Mouse (Mus musculus) hindbrain, embryonic 15.5 days (tissue): ENCODE measurements around the gene Pde7b. TPM values are rescaled to one million over a fixed set of nuclear protein-coding genes. Genes with fewer than 3 reads are reported as not detected.
A peak's percentile ranks its signal among the peaks of the same experiment; 100 is the strongest.

Experiments used
- ATAC-seq: fragments of 200-750 bp; cut with Nextera tagmentation; 2 replicates; pipeline ENCODE4 v1.8.0; 2017; ENCODE audit warnings: low read depth, moderate number of reproducible peaks, moderate TSS enrichment; ENCODE audit not compliant: low FRiP score
- H3K27ac ChIP-seq: fragments of 300-500 bp; sonication (generic); replicated peaks from 2 replicates; pipeline ENCODE4 v1.5.1; 2015; ENCODE audit warnings: mild to moderate bottlenecking, inconsistent platforms
- H3K27me3 ChIP-seq: fragments of 300-500 bp; sonication (generic); 2 replicates; pipeline ENCODE4 v1.6.1; 2015; ENCODE audit warnings: control low read depth, inconsistent platforms
- H3K36me3 ChIP-seq: fragments of 300-500 bp; sonication (generic); 2 replicates; pipeline ENCODE4 v1.6.1; 2015; ENCODE audit warnings: control low read depth, inconsistent platforms
- H3K4me1 ChIP-seq: fragments of 300-500 bp; sonication (generic); replicated peaks from 2 replicates; pipeline ENCODE4 v1.6.1; 2015; ENCODE audit warnings: control low read depth, inconsistent platforms
- H3K4me2 ChIP-seq: fragments of 300-500 bp; sonication (generic); 2 replicates; pipeline ENCODE4 v1.6.1; 2015; ENCODE audit warnings: moderate library complexity, mild to moderate bottlenecking, inconsistent platforms
- H3K4me3 ChIP-seq: fragments of 300-500 bp; sonication (generic); 2 replicates; pipeline ENCODE4 v1.5.1; 2015; ENCODE audit warnings: mild to moderate bottlenecking, inconsistent platforms
- H3K9ac ChIP-seq: fragments of 300-500 bp; sonication (generic); 2 replicates; pipeline ENCODE4 v1.6.1; 2015; ENCODE audit warnings: inconsistent platforms
- H3K9me3 ChIP-seq: fragments of 300-500 bp; sonication (generic); 2 replicates; pipeline ENCODE4 v1.6.1; 2016; ENCODE audit warnings: control low read depth, inconsistent platforms
- WGBS: fragments of 180-500 bp; shearing (Covaris S2); methylation state at CpG from one replicate; pipeline ENCODE4 v1.1.7; 2015; 5-methylcytosine and 5-hydroxymethylcytosine counted together
- polyA plus RNA-seq: library from polyadenylated mRNA; unstranded; fragments of >200 nt; fragmentation: Nextera tagmentation; extraction: Ambion mirVana; gene quantifications from 2 replicates; pipeline ENCODE4 v1.2.1, GENCODE M21; 2015

The Pde7b gene
- polyA plus RNA-seq, 1 experiment from 2014 or later: 2.9 TPM

DNA sequence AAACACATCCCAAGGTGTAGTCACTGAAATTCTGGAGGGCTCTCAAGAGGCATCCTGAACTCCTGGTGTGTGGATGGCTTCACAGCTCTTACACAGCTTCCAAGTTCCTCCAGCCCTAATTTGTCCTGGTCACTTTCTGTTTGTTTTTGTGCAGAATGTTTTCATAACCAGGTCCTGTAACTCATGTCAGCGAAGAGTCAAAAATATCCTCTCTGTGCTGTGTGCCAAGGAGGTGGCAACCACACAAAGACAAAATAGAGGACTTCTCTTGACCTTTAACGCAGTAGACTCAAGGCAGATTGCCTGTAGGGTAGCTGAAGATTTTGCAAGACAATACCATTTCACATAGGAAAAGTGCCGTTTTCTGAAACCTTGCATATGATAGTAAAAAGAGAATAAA is 14.9 kb upstream of the Pde7b start:
- ATAC-seq: no peak
- Histone ChIP-seq H3K27me3 (no peaks in the 10 kb centered on the region), H3K27ac (no peak overlapping the region), H3K4me3 (no peak overlapping the region), H3K4me1 (no peaks in the 10 kb centered on the region), H3K9me3 (no peaks in the 10 kb centered on the region), H3K9ac (no peak overlapping the region), H3K4me2 (no peak overlapping the region), H3K36me3 (no peaks in the 10 kb centered on the region)
- 81% methylated on average over 3 of the region's 3 CpGs for WGBS

GRCm38 (mm10) chr10:20737146-20737545 is 12.3 kb upstream of the Pde7b start:
- Histone ChIP-seq H3K36me3 (no peaks in the 10 kb centered on the region), H3K9ac (no peak overlapping the region), H3K4me2 (no peak overlapping the region), H3K4me3 (no peak overlapping the region), H3K9me3 (no peaks in the 10 kb centered on the region), H3K4me1 (no peaks in the 10 kb centered on the region), H3K27me3 (no peaks in the 10 kb centered on the region), H3K27ac (no peak overlapping the region)
- WGBS: 60% methylated on average over 4 of the region's 4 CpGs
- no peak for ATAC-seq

GRCm38 (mm10) chr10:20735775-20736449 is 11.0 kb upstream of the Pde7b start:
- Histone ChIP-seq H3K27ac (no peak overlapping the region), H3K4me3 (no peak overlapping the region), H3K9me3 (no peaks in the 10 kb centered on the region), H3K4me2 (no peak overlapping the region), H3K4me1 (no peaks in the 10 kb centered on the region), H3K9ac (no peak overlapping the region), H3K36me3 (no peaks in the 10 kb centered on the region), H3K27me3 (no peaks in the 10 kb centered on the region)
- 70% methylated on average over 3 of the region's 3 CpGs for WGBS
- peak; percentile 34; the same call in 1 of the 2 replicates for ATAC-seq

GRCm38 (mm10) chr10:20733576-20733975 is 8.7 kb upstream of the Pde7b start:
- Histone ChIP-seq H3K9me3 (no peaks in the 10 kb centered on the region), H3K27me3 (no peaks in the 10 kb centered on the region), H3K4me3 (no peak overlapping the region), H3K4me2 (no peak overlapping the region), H3K4me1 (no peaks in the 10 kb centered on the region), H3K36me3 (no peaks in the 10 kb centered on the region), H3K27ac (no peak overlapping the region), H3K9ac (no peak overlapping the region)
- WGBS: 73% methylated on average over 5 of the region's 5 CpGs
- ATAC-seq: no peak

DNA sequence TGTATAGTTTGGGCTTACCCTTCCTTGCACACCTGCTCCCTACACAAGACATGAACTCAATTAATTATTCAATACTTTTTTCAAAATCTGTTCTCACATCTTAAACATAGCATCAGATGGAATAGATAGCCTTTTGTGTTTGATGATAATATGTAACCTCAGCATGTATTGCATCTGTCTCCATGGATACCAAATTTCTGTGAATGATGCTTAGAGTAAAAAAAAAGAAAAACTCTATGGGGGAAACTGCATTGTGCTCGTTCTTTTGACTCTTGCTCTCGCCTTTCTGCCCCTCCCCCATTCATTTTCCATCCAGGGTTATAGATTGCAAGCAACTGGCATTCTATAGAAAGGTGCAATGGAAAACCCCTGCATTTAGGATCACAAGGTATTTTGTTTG is 7.3 kb upstream of the Pde7b start:
- H3K36me3 ChIP-seq: no peaks in the 10 kb centered on the region
- ATAC-seq: no peak
- H3K4me2 ChIP-seq: no peak overlapping the region
- WGBS: 25% methylated on average over 2 of the region's 2 CpGs
- H3K27ac ChIP-seq: no peak overlapping the region
- H3K27me3 ChIP-seq: no peaks in the 10 kb centered on the region
- no peak overlapping the region for H3K9ac ChIP-seq
- H3K4me3 ChIP-seq: no peak overlapping the region
- H3K9me3 ChIP-seq: no peaks in the 10 kb centered on the region
- H3K4me1 ChIP-seq: no peaks in the 10 kb centered on the region

GRCm38 (mm10) chr10:20730034-20730433 is 5.2 kb upstream of the Pde7b start:
- no peak overlapping the region for H3K9ac ChIP-seq
- H3K27ac ChIP-seq: no peak overlapping the region
- H3K4me3 ChIP-seq: no peak overlapping the region
- H3K27me3 ChIP-seq: no peaks in the 10 kb centered on the region
- no peak for ATAC-seq
- H3K36me3 ChIP-seq: no peaks in the 10 kb centered on the region
- 91% methylated on average over 1 of the region's 1 CpGs for WGBS
- H3K4me2 ChIP-seq: no peak overlapping the region
- H3K4me1 ChIP-seq: peaks cover 7% of the 10 kb centered on the region
- no peaks in the 10 kb centered on the region for H3K9me3 ChIP-seq

GRCm38 (mm10) chr10:20725384-20725983 is 606 bp upstream of the Pde7b start:
- H3K27ac ChIP-seq: no peak overlapping the region
- peak overlapping the region; percentile 15; the same call in 1 of the 2 replicates for H3K9ac ChIP-seq
- H3K4me1 ChIP-seq: peaks cover 30% of the 10 kb centered on the region
- no peaks in the 10 kb centered on the region for H3K36me3 ChIP-seq
- H3K9me3 ChIP-seq: no peaks in the 10 kb centered on the region
- peak; percentile 5; the same call in 1 of the 2 replicates for ATAC-seq
- 0 out of 2 replicates have a peak overlapping the region, but pooled peaks have one; percentile 30 for H3K4me3 ChIP-seq
- no peaks in the 10 kb centered on the region for H3K27me3 ChIP-seq
- WGBS: 61% methylated on average over 8 of the region's 8 CpGs
- peak overlapping the region; percentile 56 for H3K4me2 ChIP-seq

- H3K4me1 ChIP-seq: peaks cover 30% of the 10 kb centered on the region
- H3K27ac ChIP-seq: 0 out of 2 replicates have a peak overlapping the region, but pooled peaks have one; percentile 3
- no peaks in the 10 kb centered on the region for H3K27me3 ChIP-seq
- peak overlapping the region; percentile 56 for H3K4me2 ChIP-seq
- H3K9ac ChIP-seq: peak overlapping the region; percentile 15
- WGBS: 36% methylated on average over 10 of the region's 10 CpGs
- peak overlapping the region; percentile 30 for H3K4me3 ChIP-seq
- no peaks in the 10 kb centered on the region for H3K9me3 ChIP-seq
- no peak for ATAC-seq
- H3K36me3 ChIP-seq: no peaks in the 10 kb centered on the region
Observed at GRCm38 (mm10) chr10:20724451-20724850, 427 bp downstream of the Pde7b start.

GRCm38 (mm10) chr10:20723962-20724361 is 916 bp downstream of the Pde7b start:
- peak overlapping the region; percentile 15; the same call in 1 of the 2 replicates for H3K9ac ChIP-seq
- no peaks in the 10 kb centered on the region for H3K27me3 ChIP-seq
- WGBS: 11% methylated on average over 3 of the region's 3 CpGs
- peak overlapping the region; percentile 30 for H3K4me3 ChIP-seq
- no peak for ATAC-seq
- peaks cover 30% of the 10 kb centered on the region for H3K4me1 ChIP-seq
- H3K36me3 ChIP-seq: no peaks in the 10 kb centered on the region
- H3K27ac ChIP-seq: peak overlapping the region; percentile 65; the same call in 1 of the 2 replicates
- H3K4me2 ChIP-seq: peak overlapping the region; percentile 56
- no peaks in the 10 kb centered on the region for H3K9me3 ChIP-seq

GRCm38 (mm10) chr10:20723521-20723915 is 1.4 kb downstream of the Pde7b start:
- 28% methylated on average over 3 of the region's 3 CpGs for WGBS
- Histone ChIP-seq H3K4me1 (peaks cover 30% of the 10 kb centered on the region), H3K4me3 (peak overlapping the region; percentile 30), H3K36me3 (no peaks in the 10 kb centered on the region), H3K9me3 (no peaks in the 10 kb centered on the region), H3K27ac (peak overlapping the region; percentile 65), H3K9ac (no peak overlapping the region), H3K27me3 (no peaks in the 10 kb centered on the region), H3K4me2 (peak overlapping the region; percentile 56)
- ATAC-seq: no peak

- Histone ChIP-seq H3K4me3 (peak overlapping the region; percentile 30), H3K9me3 (no peaks in the 10 kb centered on the region), H3K27me3 (no peaks in the 10 kb centered on the region), H3K4me2 (peak overlapping the region; percentile 56), H3K4me1 (peaks cover 30% of the 10 kb centered on the region), H3K27ac (peak overlapping the region; percentile 65), H3K9ac (no peak overlapping the region), H3K36me3 (no peaks in the 10 kb centered on the region)
- peak; percentile 43; the same call in 1 of the 2 replicates for ATAC-seq
- 24% methylated on average over 9 of the region's 9 CpGs for WGBS
Observed at GRCm38 (mm10) chr10:20722651-20723520, 2.0 kb downstream of the Pde7b start.

DNA sequence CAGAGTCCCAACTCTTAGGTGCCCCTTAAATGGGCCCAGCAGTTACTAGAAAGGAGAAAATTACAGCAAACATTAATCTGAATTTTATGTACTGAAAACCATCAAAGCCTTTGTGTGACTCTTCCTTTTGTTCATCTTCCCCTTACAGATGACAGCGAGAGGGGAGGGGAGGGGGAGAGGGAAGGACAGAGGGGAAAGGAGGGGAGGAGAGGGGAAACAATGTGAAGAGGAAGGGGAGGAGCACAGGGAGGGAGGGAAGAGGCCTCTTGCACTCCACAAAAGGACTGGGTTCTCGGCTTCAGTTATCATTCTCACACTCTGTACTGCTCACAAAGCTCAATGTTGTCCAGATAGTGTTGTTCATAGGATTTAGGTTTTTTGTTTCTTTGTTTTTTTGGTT is 5.7 kb downstream of the Pde7b start:
- Histone ChIP-seq H3K9me3 (no peaks in the 10 kb centered on the region), H3K9ac (no peak overlapping the region), H3K4me1 (peaks cover 15% of the 10 kb centered on the region), H3K4me3 (no peak overlapping the region), H3K27me3 (no peaks in the 10 kb centered on the region), H3K4me2 (no peak overlapping the region), H3K36me3 (no peaks in the 10 kb centered on the region), H3K27ac (no peak overlapping the region)
- ATAC-seq: no peak
- 30% methylated on average over 2 of the region's 2 CpGs for WGBS
